Mouse (Mus musculus): Measurements from ENCODE around the gene Vps26a.

GRCm38 (mm10) chr10:62512855-62513254 is 26.2 kb upstream of the Vps26a start:
- no peak for TF ChIP-seq CTCF (IDR thresholded peaks at IDR 0.05; ENCODE audit: low read depth, low read length)
- no peak for TF ChIP-seq POLR2A (IDR thresholded peaks at IDR 0.05; ENCODE audit: borderline replicate concordance, low read depth, low read length)

Data from bone marrow macrophage, adult 2 months (primary cell).